Mouse (Mus musculus) 416B (cell line): Measurements from ENCODE around the gene Psmc5.
A peak's percentile ranks its signal among the peaks of the same experiment; 100 is the strongest.

Experiments used
- DNase-seq: peaks from one replicate; pipeline ENCODE4 v3.0.0; 2011; ENCODE audit warnings: low read depth

Psmc5 gene

GRCm38 (mm10) chr11:106269060-106269431 lies 13.1 kb downstream of the Psmc5 start:
- peak; percentile 53 for DNase-seq

GRCm38 (mm10) chr11:106271131-106271793 lies 15.3 kb downstream of the Psmc5 start:
- peak; percentile 41 for DNase-seq

GRCm38 (mm10) chr11:106271794-106272643 lies 16.1 kb downstream of the Psmc5 start:
- peak; percentile 40 for DNase-seq

- DNase-seq: peak; percentile 99
Observed at GRCm38 (mm10) chr11:106272644-106273310, 16.8 kb downstream of the Psmc5 start, which contains the start of gene Smarcd2. Gene Smarcd2 (minus strand): TSS chr11:106272972.

- DNase-seq: no peak
Observed at GRCm38 (mm10) chr11:106273311-106273684, 17.3 kb downstream of the Psmc5 start.

GRCm38 (mm10) chr11:106273811-106274210 lies 17.9 kb downstream of the Psmc5 start:
- no peak for DNase-seq

- no peak for DNase-seq
Observed at GRCm38 (mm10) chr11:106274374-106274773, 18.4 kb downstream of the Psmc5 start.

GRCm38 (mm10) chr11:106274971-106275411 lies 19.0 kb downstream of the Psmc5 start:
- DNase-seq: no peak

GRCm38 (mm10) chr11:106276454-106276853 lies 20.5 kb downstream of the Psmc5 start, which contains the start of gene Tcam1:
Gene Tcam1 (plus strand): TSS chr11:106276672.
- peak; percentile 44 for DNase-seq

GRCm38 (mm10) chr11:106282452-106282851 lies 26.5 kb downstream of the Psmc5 start:
- peak; percentile 70 for DNase-seq

- no peak for DNase-seq
Observed at GRCm38 (mm10) chr11:106283371-106283770, 27.4 kb downstream of the Psmc5 start.

GRCm38 (mm10) chr11:106284126-106284525 lies 28.2 kb downstream of the Psmc5 start:
- DNase-seq: peak; percentile 58

- DNase-seq: no peak
Observed at GRCm38 (mm10) chr11:106286206-106286605, 30.3 kb downstream of the Psmc5 start.

GRCm38 (mm10) chr11:106286987-106287386 lies 31.0 kb downstream of the Psmc5 start:
- DNase-seq: no peak

- DNase-seq: peak; percentile 78
Observed at GRCm38 (mm10) chr11:106289369-106289768, 33.4 kb downstream of the Psmc5 start.

GRCm38 (mm10) chr11:106290376-106290775 lies 34.4 kb downstream of the Psmc5 start:
- no peak for DNase-seq

- DNase-seq: no peak
Observed at GRCm38 (mm10) chr11:106291861-106292260, 35.9 kb downstream of the Psmc5 start.

GRCm38 (mm10) chr11:106301765-106302164 lies 45.8 kb downstream of the Psmc5 start, which contains the start of gene Gh:
Gene Gh (minus strand): TSS chr11:106301865.
- DNase-seq: no peak

- peak; percentile 76 for DNase-seq
Observed at GRCm38 (mm10) chr11:106302634-106303033, 46.7 kb downstream of the Psmc5 start.

- no peak for DNase-seq
Observed at GRCm38 (mm10) chr11:106305348-106306064, 49.6 kb downstream of the Psmc5 start.

- DNase-seq: no peak
Observed at GRCm38 (mm10) chr11:106306065-106306385, 50.1 kb downstream of the Psmc5 start.

GRCm38 (mm10) chr11:106306758-106307157 lies 50.8 kb downstream of the Psmc5 start:
- DNase-seq: no peak
